Mouse (Mus musculus): Measurements from ENCODE around the gene Sorbs1. TPM values are rescaled to one million over a fixed set of nuclear protein-coding genes. Genes with fewer than 3 reads are reported as not detected.

Sorbs1 gene
- total RNA-seq, 2 experiments from 2014 or later: 124 to 147 TPM

- peak; percentile 55 for DNase-seq
Observed at GRCm38 (mm10) chr19:40436465-40437200, 76.9 kb downstream of the Sorbs1 start.

DNA sequence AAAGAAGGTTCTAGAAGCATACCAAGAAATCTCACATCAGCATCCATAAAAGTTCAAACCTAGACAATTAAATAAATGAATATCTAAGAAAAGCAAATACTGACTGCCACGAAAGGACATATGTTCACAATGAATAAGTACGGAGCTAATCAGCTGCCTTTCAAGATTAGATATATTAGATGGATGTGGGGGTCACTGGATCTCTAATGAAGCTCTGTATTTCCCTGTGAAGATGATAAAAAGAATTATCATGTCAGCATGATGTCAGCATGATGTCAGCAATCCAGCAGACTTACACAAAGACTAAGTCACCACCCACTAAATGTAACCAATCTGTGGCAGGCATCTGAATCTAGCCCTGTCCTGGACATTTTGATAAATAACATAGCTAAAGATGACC, 77.8 kb downstream of the Sorbs1 start:
- DNase-seq: no peak

GRCm38 (mm10) chr19:40435045-40435444, 78.5 kb downstream of the Sorbs1 start:
- no peak for DNase-seq

DNA sequence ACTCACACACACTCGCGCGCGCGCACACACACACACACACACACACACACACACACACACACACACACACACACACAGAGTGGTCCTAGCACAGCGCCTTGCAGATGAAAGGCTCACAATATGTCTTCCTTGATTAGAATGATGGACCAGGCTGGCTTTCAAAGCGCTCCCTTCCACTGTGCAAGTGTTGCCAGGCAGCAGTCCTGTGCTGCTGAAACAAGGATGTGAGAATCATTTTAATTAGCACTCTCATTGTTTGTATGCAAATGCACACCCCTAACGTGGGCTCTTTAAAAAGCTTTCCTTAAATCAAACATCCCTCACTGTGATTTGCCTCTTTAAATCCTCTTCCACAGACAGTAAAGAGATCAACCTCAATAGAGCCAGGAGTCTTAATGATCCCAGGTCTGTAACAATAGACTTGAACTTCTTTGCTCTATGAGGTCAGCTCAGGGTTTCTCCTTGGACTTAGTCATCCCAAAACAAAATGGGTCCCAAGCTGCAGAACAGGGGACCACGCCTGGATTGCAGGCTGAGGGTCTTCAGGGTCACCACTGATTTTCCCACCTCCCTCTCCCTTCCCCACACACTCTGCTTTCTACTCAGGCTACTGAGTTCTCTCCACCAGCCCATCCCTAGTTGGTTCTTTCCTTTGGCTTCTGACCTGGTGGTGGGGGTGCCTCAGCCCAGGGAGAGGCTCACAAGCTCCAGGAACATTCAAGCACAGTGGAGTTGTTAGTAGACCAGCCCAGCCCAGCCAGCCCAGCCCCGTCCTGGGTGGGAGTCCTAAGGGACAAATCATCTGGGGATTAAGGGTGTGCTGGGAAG, 79.3 kb downstream of the Sorbs1 start:
- no peak for DNase-seq

DNA sequence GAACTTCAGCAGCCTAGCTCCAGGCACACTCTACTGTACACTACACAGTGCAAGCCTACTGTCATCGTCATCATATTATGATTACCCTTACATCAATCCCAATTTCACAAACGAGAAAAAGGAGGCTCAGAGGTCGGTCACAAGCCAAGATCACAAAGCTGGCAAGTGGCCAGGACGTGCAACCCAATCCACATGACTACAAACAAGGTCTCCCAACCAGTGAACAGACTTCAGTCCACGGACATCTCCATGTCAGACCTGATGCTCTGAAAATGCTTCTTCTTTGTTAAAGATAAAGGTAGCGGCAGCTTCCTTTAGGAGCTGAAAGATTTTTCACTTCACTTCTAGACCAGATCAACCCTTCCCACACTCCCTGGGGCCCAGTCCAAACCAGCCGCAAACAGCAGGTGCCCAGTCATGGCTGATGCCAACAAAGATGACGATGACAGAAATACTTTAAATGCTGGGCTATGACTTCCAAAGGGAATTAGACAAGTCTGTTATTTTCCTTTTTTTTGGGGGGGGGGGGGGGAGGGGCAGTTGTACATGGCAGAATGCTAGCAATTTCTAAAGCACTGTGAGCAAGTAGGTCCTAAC, 80.2 kb downstream of the Sorbs1 start:
- DNase-seq: no peak

- peak; percentile 44 for DNase-seq
Observed at GRCm38 (mm10) chr19:40431969-40432368, 81.6 kb downstream of the Sorbs1 start.

DNA sequence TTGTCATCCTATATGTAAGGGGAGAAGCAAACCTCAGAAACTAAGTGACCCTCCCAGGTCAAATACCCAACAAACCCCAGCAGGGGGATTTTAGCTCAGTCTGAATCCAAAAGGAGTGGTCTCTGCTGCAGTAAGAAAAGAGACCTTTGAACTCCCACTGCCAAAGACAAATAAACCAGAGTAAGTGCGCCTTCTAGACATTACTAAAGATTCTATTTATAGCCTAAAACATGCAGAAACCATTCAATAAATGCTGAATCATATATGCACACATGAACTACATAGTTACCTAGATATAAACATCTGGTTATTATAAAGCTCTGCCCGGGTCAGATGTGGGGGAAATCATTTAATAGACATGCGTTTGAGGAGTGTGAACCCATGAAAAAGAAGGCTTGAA, 84.0 kb downstream of the Sorbs1 start:
- DNase-seq: no peak

GRCm38 (mm10) chr19:40429169-40429568, 84.4 kb downstream of the Sorbs1 start:
- no peak for DNase-seq

DNA sequence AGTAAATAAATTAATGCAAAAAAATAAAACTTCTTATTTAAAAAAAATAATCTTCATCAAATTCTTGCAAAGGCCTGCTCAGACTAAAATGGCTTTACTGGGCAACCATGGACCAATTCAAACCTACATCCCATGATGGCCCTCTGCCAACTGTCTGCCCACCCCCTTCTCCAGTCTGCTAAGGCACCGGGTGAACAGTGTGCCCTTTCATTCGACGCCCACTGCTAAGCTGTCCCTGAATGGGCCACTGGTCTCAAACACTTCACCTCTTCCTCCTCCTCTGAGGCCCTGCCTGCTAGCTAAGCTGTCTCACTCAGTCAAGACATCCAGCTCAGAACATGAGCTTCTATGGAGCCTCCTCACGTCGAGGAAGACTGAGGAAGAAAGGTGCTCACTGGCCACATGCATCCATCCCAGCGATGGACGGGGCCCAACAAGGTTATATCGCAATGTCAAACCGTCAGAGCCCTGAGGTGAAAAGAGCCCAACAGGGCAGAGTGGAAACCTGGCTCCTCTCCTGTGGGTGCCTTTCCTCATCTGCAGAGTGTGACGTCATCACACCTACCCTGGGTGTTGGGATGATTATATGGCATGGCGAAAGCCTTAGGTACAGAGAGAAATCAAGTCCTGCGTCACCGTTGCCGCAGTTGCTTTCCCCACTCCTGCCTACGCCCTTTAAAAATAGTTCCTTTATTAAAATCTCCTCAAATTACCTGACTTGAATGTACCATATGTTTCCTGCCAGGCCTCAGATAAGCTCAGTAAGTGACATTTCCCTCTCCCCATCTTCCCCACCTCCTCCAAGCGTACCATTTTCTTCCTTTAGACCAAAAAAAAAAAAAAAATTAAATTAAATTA, 87.2 kb downstream of the Sorbs1 start:
- no peak for DNase-seq

DNA sequence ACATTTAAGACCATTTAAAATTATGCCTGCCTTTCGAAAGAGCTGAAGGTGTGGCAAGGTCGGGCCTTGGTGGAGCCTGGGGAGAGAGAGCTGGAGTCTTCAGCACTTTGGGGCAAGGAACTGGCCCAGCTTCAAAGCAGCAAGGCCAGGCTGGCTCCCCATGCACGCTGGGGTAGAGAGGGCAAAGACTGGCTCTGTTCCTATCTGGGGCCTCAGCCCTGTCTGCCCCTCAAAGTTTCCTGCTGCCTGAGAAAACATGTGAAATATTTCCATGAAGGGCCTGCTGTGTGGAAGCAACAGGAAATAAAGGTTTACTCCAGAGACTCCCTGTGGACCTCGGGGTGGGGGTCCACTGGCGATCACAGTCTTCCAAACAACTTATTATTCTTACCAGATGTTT, 88.3 kb downstream of the Sorbs1 start:
- DNase-seq: no peak

GRCm38 (mm10) chr19:40421037-40421436, 92.5 kb downstream of the Sorbs1 start:
- no peak for DNase-seq

DNA sequence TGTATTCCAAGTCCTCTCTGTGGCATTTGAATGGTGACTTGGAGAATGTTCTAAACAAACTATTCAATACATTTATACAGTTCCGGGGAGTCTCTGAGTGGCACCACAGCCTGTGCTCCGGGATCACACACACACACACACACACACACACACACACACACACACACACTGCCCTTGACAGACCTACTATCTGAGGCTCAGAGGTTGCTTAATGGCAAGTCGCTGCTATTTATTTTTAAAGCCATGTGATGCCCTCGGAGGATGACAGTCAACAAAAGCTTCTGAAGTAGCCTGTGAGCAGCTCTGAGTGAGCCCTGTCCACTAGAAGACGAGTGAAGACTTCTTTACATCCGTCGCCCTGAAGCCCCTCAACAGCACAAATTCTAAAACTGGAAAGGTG, 94.3 kb downstream of the Sorbs1 start:
- DNase-seq: no peak

GRCm38 (mm10) chr19:40417155-40417821, 96.3 kb downstream of the Sorbs1 start:
- DNase-seq: no peak

DNA sequence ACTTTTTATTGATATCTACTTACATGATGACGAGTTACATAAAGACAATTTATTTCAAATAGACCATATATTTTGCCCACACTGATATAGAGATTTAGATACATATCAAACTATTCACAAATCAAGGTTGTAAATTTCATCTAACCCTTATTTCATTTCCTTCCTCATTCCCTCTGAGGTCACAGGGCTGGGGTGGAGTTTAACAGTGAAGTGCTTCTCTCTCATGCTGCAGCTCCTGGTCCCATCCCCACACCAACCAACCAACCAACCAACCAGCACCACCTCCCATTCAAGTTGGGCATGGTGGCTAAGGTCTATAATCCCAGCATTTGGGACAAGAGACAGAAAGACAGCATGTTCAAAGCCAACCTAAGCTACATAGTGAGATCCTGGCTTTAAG, 97.9 kb downstream of the Sorbs1 start:
- DNase-seq: no peak

- no peak for DNase-seq
Observed at GRCm38 (mm10) chr19:40414798-40415475, 98.6 kb downstream of the Sorbs1 start.

DNA sequence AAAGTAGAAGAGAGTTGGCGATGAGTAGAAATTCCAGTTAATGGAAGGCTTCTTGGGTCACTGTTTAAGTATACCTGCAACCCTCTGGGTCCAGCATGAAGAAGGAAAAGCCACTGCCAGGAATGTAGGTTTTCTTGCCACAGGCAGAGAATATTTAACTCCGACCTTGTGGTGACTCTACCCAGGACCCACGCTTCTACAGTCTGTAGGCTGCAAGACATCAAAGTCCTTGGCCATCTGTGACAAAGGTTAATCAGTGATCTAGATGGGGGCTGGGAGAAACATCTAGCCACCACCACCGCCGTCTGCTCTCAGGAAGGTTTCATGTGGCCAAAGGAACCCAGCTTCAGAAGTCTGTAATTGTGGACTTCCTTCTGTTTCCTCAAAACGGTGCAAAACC, 99.2 kb downstream of the Sorbs1 start:
- DNase-seq: no peak

- no peak for DNase-seq
Observed at GRCm38 (mm10) chr19:40411379-40411813, 102.2 kb downstream of the Sorbs1 start.

DNA sequence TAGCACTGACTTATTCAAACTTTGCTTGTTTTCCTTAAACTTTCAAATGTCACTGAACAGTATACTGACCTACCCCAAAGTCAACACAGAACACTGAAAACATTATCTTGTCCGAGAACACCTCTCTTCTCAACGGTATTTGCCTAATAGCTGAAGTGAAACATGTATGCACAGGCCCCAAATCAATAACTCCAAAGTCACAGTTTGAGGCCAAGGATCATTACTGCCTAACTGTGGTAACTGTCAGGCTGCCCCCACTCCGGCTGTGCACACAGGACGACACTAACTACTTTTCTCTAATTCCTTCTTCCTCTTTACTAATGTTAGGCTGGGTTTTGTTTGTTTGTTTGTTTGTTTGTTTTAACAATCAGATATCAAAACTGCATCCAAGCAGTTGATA, 103.1 kb downstream of the Sorbs1 start:
- no peak for DNase-seq

GRCm38 (mm10) chr19:40410109-40410508, 103.5 kb downstream of the Sorbs1 start:
- no peak for DNase-seq

DNA sequence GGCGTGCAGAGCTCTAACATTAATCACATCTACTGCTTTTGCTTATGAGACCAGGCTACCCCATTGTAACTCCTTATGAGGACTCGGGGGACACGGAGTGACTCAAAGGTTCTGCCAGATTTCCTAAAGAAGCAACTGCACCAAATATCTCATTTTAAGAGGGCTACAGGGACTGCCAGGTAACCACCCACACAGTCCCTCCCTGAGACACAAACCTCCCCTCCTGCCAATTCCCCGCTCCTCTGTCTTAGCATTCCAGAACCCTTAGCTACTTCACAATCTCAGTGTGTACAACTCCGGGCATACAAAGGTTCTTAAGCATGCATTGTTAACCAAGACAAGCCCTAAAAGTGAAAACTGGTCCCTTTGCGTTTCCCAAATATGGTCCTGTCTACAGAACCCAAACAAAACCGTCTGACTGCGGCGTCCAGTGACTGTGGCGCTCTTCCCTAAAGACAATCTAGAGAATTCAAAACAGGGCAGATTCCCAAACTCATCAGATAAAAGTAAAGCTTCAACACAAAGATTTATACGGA, 104.0 kb downstream of the Sorbs1 start:
- DNase-seq: no peak

- no peak for DNase-seq
Observed at GRCm38 (mm10) chr19:40407186-40407585, 106.4 kb downstream of the Sorbs1 start.

Measured in gastrocnemius, postnatal 25 days (tissue).